Mouse (Mus musculus) cortical plate, adult 2 months (tissue): ENCODE results near the gene Gm6309. TPM values are rescaled to one million over a fixed set of nuclear protein-coding genes. Genes with fewer than 3 reads are reported as not detected.
"Not testable (repeated sequence)": the region's sequence is repeated elsewhere in the genome, so short reads cannot be mapped to it uniquely, and the experiment has no call there.

Source experiments
- H3K27ac ChIP-seq: fragments of 200-500 bp; 2 replicates; pipeline ENCODE4 v1.5.1; 2012; ENCODE audit warnings: low read length, control low read depth, inconsistent platforms; ENCODE audit not compliant: insufficient read depth
- H3K4me1 ChIP-seq: fragments of 200-500 bp; 2 replicates; pipeline ENCODE4 v1.6.1; 2011; ENCODE audit warnings: low read length; ENCODE audit not compliant: control insufficient read depth, insufficient read depth
- H3K4me3 ChIP-seq: fragments of 200-500 bp; 2 replicates; pipeline ENCODE4 v1.5.1; 2011; ENCODE audit warnings: mild to moderate bottlenecking, low read length, control low read depth; ENCODE audit not compliant: insufficient read depth
- CTCF ChIP-seq: fragments of 200-500 bp; IDR thresholded peaks from 2 replicates; pipeline ENCODE4 v1.5.1; 2011; ENCODE audit warnings: mild to moderate bottlenecking, control low read depth, low read length; ENCODE audit not compliant: insufficient read depth; ENCODE audit errors: extremely low read depth
- POLR2A ChIP-seq: fragments of 200-500 bp; IDR thresholded peaks from 2 replicates; pipeline ENCODE4 v1.6.1; 2011; ENCODE audit warnings: mild to moderate bottlenecking, low read length, control low read depth; ENCODE audit not compliant: insufficient read depth; ENCODE audit errors: extremely low read depth
- polyA plus RNA-seq: library from polyadenylated mRNA; depleted of rRNA; stranded (reverse); fragments of >200 nt; gene quantifications from 2 replicates; pipeline ENCODE4 v1.2.3, GENCODE M21; 2012; rRNA removed

Gm6309 gene
- not detected in 2 replicates for polyA plus RNA-seq

DNA sequence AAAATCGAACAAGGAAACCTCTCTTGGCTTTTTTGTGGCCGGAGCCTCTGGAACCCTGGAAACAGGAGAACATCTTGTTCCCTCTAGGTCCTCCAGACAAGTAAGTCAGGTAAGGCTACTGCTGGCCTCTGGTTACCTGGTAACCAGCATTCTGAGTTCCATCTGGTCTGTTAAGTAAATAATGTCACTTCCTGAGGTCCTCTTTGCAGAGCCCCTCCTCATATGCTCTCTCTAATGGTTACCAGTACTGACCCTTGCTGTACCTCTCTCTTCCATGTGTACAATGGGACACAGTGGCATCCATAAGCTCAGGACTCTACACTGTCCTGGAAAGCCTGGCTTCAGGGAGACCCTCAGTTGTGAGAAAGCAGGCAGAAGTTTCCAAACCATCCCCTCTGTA lies at the start of gene Gm6309:
Gm6309 (minus strand) TSS at position 101 of the 400 bp plus-strand sequence.
- not testable (repeated sequence) for H3K4me1 ChIP-seq, H3K4me3 ChIP-seq

GRCm38 (mm10) chr5:146205537-146205936 lies 35.0 kb upstream of the Gm6309 start:
- TF ChIP-seq POLR2A (no peak), CTCF (no peak)
- Histone ChIP-seq H3K27ac (no peak overlapping the region), H3K4me3 (no peak overlapping the region), H3K4me1 (no peaks in the 10 kb centered on the region)

More for the DNA sequence above, at the start of gene Gm6309:
- not testable (repeated sequence) for H3K27ac ChIP-seq

GRCm38 (mm10) chr5:146203921-146204320 lies 33.4 kb upstream of the Gm6309 start:
- TF ChIP-seq CTCF = no peak
- no peak for TF ChIP-seq POLR2A
- Histone ChIP-seq H3K4me3 (no peak overlapping the region), H3K27ac (no peak overlapping the region), H3K4me1 (no peaks in the 10 kb centered on the region)

GRCm38 (mm10) chr5:146200580-146200979 lies 30.1 kb upstream of the Gm6309 start:
- Histone ChIP-seq H3K4me1 (no peaks in the 10 kb centered on the region), H3K4me3 (no peak overlapping the region), H3K27ac (no peak overlapping the region)
- TF ChIP-seq POLR2A = no peak

DNA sequence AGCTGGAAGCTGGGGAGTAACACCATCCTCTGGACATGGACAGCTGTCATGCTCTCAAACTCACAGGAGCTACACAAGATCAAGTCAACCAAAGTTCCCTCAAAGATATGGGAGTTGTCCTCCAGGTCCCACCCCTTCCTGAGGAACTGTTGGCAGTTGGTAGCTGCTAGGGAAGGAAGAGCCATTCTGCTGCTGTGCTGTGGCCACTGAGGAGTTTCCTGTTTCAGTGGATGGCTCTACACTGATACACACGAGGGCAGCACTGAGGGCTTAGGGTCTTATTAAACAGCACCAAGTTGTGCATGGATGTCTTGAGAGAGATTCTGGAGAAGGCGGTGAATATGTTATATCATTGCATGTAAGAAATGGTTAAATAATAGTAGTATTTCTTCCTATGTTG lies 29.0 kb upstream of the Gm6309 start:
- TF ChIP-seq POLR2A (no peak), CTCF (no peak)
- no peaks in the 10 kb centered on the region for H3K4me1 ChIP-seq
- H3K27ac ChIP-seq = no peak overlapping the region
- no peak overlapping the region for H3K4me3 ChIP-seq

DNA sequence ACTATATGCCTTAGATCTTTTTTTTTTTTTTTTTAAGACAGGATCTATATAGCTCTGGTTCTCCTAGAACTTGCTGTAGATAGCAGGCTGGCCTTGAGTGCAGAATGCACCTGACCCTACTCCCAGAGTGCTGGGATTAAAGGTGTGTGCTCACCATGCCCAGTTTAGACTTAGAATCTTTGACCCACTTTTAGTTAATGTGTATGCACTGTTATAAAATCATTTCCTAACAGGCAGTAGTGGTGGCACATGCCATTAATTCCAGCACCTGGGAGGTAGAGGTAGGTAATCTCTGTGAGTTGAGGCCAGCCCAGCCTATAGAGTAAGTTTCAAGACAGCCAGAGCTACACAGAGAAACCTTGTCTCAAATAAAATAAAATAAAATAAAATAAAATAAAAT lies 28.6 kb upstream of the Gm6309 start:
- Histone ChIP-seq H3K4me3 (no peak overlapping the region), H3K4me1 (no peaks in the 10 kb centered on the region), H3K27ac (no peak overlapping the region)
- TF ChIP-seq POLR2A (no peak), CTCF (no peak)

- Histone ChIP-seq H3K4me3 (no peak overlapping the region), H3K27ac (no peak overlapping the region), H3K4me1 (no peaks in the 10 kb centered on the region)
- no peak for TF ChIP-seq POLR2A
- TF ChIP-seq CTCF = no peak
Measured at GRCm38 (mm10) chr5:146193360-146193759, 22.8 kb upstream of the Gm6309 start.

DNA sequence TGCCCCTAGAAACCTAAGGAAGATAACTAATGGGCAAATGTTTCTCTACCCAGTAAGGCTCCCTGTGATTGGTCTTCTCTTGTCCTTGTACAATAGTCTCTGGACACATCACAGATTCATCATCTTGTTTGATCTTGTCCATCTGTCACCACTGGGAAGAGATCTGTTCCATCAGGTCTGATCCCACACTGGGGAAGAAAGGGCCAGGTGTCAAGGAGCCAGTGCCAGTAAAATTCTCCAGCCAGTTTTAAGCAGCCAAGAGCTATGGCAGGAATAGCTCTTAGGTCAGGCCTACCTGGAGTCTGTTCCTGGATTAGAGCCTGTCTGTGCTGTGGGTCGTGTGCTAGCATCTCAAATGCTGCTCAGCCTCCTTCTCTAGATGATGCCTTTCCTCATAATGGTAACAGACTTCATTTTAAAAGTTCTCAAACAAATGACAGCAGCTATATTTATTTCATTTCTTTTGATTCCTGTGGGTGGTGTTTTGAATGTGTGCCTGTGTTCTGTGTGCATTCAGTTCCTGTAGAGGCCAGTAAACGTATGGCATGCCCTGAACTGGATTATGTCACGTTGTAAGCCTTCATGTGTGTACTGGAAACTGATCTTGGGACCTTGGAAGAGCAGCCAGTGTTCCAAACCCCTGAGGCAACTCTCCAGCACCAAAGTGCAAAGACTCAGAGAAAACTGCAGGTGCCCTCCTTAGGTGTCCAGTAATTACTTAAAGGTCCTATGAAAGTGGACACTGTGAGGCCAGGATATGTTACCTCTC lies 20.2 kb upstream of the Gm6309 start:
- H3K4me3 ChIP-seq = no peak overlapping the region
- TF ChIP-seq POLR2A (no peak), CTCF (no peak)
- no peaks in the 10 kb centered on the region for H3K4me1 ChIP-seq
- H3K27ac ChIP-seq = no peak overlapping the region

GRCm38 (mm10) chr5:146190093-146190492 lies 19.6 kb upstream of the Gm6309 start:
- Histone ChIP-seq H3K4me1 (no peaks in the 10 kb centered on the region), H3K4me3 (no peak overlapping the region), H3K27ac (no peak overlapping the region)
- TF ChIP-seq POLR2A (no peak), CTCF (no peak)

GRCm38 (mm10) chr5:146188712-146189111 lies 18.2 kb upstream of the Gm6309 start:
- Histone ChIP-seq H3K4me1 (no peaks in the 10 kb centered on the region), H3K27ac (no peak overlapping the region), H3K4me3 (no peak overlapping the region)
- no peak for TF ChIP-seq POLR2A
- TF ChIP-seq CTCF = no peak
